Mouse (Mus musculus) embryonic facial prominence, embryonic 11.5 days (tissue): Measurements from ENCODE around the gene Ehbp1l1. TPM values are rescaled to one million over a fixed set of nuclear protein-coding genes. Genes with fewer than 3 reads are reported as not detected.
A peak's percentile ranks its signal among the peaks of the same experiment; 100 is the strongest.

Source experiments
- ATAC-seq: fragments of 200-750 bp; cut with Nextera tagmentation; replicated peaks from 2 replicates; pipeline ENCODE4 v1.8.0; 2017; ENCODE audit warnings: low read depth; ENCODE audit not compliant: insufficient number of reproducible peaks, low FRiP score, low TSS enrichment
- DNase-seq: peaks from one replicate; pipeline ENCODE4 v3.0.0-alpha.2; 2015; ENCODE audit warnings: low spot score
- H3K27ac ChIP-seq: fragments of 300-500 bp; sonication (generic); replicated peaks from 2 replicates; pipeline ENCODE4 v1.5.1; 2014; ENCODE audit warnings: mild to moderate bottlenecking, low read depth, low read length, control low read depth
- H3K27me3 ChIP-seq: fragments of 300-500 bp; sonication (generic); 2 replicates; pipeline ENCODE4 v1.6.1; 2014; ENCODE audit warnings: mild to moderate bottlenecking, low read length, moderate library complexity, mixed read lengths; ENCODE audit not compliant: control insufficient read depth, insufficient read depth
- H3K36me3 ChIP-seq: fragments of 300-500 bp; sonication (generic); replicated peaks from 2 replicates; pipeline ENCODE4 v1.6.1; 2014; ENCODE audit warnings: low read depth, mild to moderate bottlenecking, low read length, moderate library complexity, mixed read lengths; ENCODE audit not compliant: control insufficient read depth, insufficient read depth
- H3K4me1 ChIP-seq: fragments of 300-500 bp; sonication (generic); 2 replicates; pipeline ENCODE4 v1.6.1; 2014; ENCODE audit warnings: low read length, mixed read lengths; ENCODE audit not compliant: control insufficient read depth, insufficient read depth
- H3K4me2 ChIP-seq: fragments of 300-500 bp; sonication (generic); 2 replicates; pipeline ENCODE4 v1.6.1; 2014; ENCODE audit warnings: low read depth, mild to moderate bottlenecking, control low read depth, low read length, moderate library complexity
- H3K4me3 ChIP-seq: fragments of 300-500 bp; sonication (generic); 2 replicates; pipeline ENCODE4 v1.5.1; 2014; ENCODE audit warnings: low read depth, low read length, control low read depth
- H3K9ac ChIP-seq: fragments of 300-500 bp; sonication (generic); replicated peaks from 2 replicates; pipeline ENCODE4 v1.6.1; 2014; ENCODE audit warnings: mild to moderate bottlenecking, control low read depth, low read length
- H3K9me3 ChIP-seq: fragments of 300-500 bp; sonication (generic); replicated peaks from 2 replicates; pipeline ENCODE4 v1.6.1; 2016; ENCODE audit warnings: mild to moderate bottlenecking, low read length, inconsistent platforms, mixed read lengths; ENCODE audit not compliant: control insufficient read depth
- WGBS: fragments of 180-500 bp; shearing (Covaris S2); extraction: QIAGEN DNeasy Blood & Tissue Kit; methylation state at CpG from one replicate; pipeline ENCODE4 v1.1.7; 2014; 5-methylcytosine and 5-hydroxymethylcytosine counted together
- polyA plus RNA-seq: library from polyadenylated mRNA; unstranded; fragments of >200 nt; fragmentation: Nextera tagmentation; extraction: Ambion mirVana; gene quantifications from 2 replicates; pipeline ENCODE4 v1.2.1, GENCODE M21; 2014

Gene Ehbp1l1
- polyA plus RNA-seq, 1 experiment from 2014 or later: 4.5 TPM

GRCm38 (mm10) chr19:5722848-5723425 is 3.2 kb downstream of the Ehbp1l1 start:
- peaks cover 6% of the 10 kb centered on the region for H3K4me1 ChIP-seq
- DNase-seq: no peak
- H3K4me2 ChIP-seq: no peak overlapping the region
- H3K9ac ChIP-seq: no peak overlapping the region
- H3K4me3 ChIP-seq: no peak overlapping the region
- no peak overlapping the region for H3K27ac ChIP-seq
- H3K9me3 ChIP-seq: no peaks in the 10 kb centered on the region
- ATAC-seq: no peak
- WGBS: 93% methylated on average over 7 of the region's 7 CpGs
- no peaks in the 10 kb centered on the region for H3K27me3 ChIP-seq
- peaks cover 13% of the 10 kb centered on the region for H3K36me3 ChIP-seq

- WGBS: 86% methylated on average over 6 of the region's 6 CpGs
- Histone ChIP-seq H3K36me3 (peaks cover 13% of the 10 kb centered on the region), H3K27me3 (no peaks in the 10 kb centered on the region), H3K4me2 (no peak overlapping the region), H3K9me3 (no peaks in the 10 kb centered on the region), H3K9ac (no peak overlapping the region), H3K4me1 (peaks cover 3% of the 10 kb centered on the region), H3K4me3 (no peak overlapping the region), H3K27ac (no peak overlapping the region)
- ATAC-seq (no peak), DNase-seq (no peak)
Observed at GRCm38 (mm10) chr19:5721233-5721632, 4.9 kb downstream of the Ehbp1l1 start.

DNA sequence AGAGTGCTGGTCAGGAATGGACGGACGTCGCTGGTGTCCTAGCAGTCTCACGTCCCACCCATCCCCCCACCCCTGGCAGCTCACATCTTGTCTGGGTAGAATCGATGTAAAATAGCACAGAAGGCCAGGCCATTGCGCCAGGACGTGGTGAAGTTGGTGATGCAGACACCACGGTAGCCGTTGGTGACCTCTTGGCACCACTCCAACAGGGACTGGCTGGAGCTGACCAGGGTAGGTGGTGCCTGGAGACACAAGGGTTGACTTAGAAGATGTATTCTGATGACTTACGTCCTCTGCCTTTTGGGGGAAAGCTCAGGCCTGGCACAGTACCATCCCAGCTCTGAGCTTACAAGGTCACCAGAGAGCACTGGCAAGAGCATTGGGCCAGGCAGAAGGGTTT is 9.2 kb downstream of the Ehbp1l1 start:
- Histone ChIP-seq H3K4me1 (no peaks in the 10 kb centered on the region), H3K4me2 (no peak overlapping the region), H3K27me3 (no peaks in the 10 kb centered on the region), H3K27ac (no peak overlapping the region), H3K9me3 (no peaks in the 10 kb centered on the region), H3K4me3 (no peak overlapping the region), H3K36me3 (peaks cover 10% of the 10 kb centered on the region), H3K9ac (no peak overlapping the region)
- DNase-seq: no peak
- 66% methylated on average over 10 of the region's 10 CpGs for WGBS
- ATAC-seq: no peak

- H3K36me3 ChIP-seq: peaks cover 5% of the 10 kb centered on the region
- DNase-seq (peak; percentile 63), ATAC-seq (peak; percentile 49; the same call in 1 of the 2 replicates)
- H3K4me3 ChIP-seq: no peak overlapping the region
- WGBS: 22% methylated on average over 43 of the region's 43 CpGs
- H3K27ac ChIP-seq: no peak overlapping the region
- peak overlapping the region; percentile 23; the same call in 1 of the 2 replicates for H3K4me2 ChIP-seq
- no peaks in the 10 kb centered on the region for H3K4me1 ChIP-seq
- no peaks in the 10 kb centered on the region for H3K27me3 ChIP-seq
- peak overlapping the region; percentile 28; the same call in 1 of the 2 replicates for H3K9ac ChIP-seq
- no peaks in the 10 kb centered on the region for H3K9me3 ChIP-seq
Observed at GRCm38 (mm10) chr19:5715793-5716688, 10.1 kb downstream of the Ehbp1l1 start.

GRCm38 (mm10) chr19:5713730-5714129 is 12.4 kb downstream of the Ehbp1l1 start:
- no peak overlapping the region for H3K27ac ChIP-seq
- H3K9ac ChIP-seq: no peak overlapping the region
- no peak for ATAC-seq
- no peaks in the 10 kb centered on the region for H3K4me1 ChIP-seq
- H3K36me3 ChIP-seq: no peaks in the 10 kb centered on the region; the same call in none of the 2 replicates
- no peaks in the 10 kb centered on the region for H3K9me3 ChIP-seq
- 19% methylated on average over 2 of the region's 2 CpGs for WGBS
- DNase-seq: peak; percentile 53
- no peaks in the 10 kb centered on the region for H3K27me3 ChIP-seq
- H3K4me3 ChIP-seq: no peak overlapping the region
- H3K4me2 ChIP-seq: no peak overlapping the region

DNA sequence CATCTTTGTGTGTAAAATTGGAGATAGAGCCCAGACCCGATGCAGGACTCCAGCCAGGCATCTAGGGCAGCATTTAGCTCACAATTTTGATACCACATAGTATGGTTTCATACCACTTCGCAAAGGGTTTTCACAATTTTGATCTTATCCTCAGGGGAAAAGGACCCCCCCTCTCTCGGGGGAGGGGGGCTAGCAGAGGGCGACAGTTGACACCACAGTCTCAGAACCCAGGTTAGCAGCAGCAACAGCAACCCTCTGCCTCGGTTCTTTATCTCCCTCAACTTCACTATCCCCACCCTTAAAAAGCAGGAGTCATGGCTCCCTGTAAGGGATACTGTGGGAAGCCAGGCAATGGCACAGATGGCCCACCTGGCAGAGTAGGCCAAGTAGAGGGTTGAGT is 12.9 kb downstream of the Ehbp1l1 start:
- DNase-seq (no peak), ATAC-seq (no peak)
- H3K36me3 ChIP-seq: no peaks in the 10 kb centered on the region; the same call in none of the 2 replicates
- H3K27ac ChIP-seq: no peak overlapping the region
- H3K4me2 ChIP-seq: no peak overlapping the region
- H3K9me3 ChIP-seq: no peaks in the 10 kb centered on the region
- no peak overlapping the region for H3K9ac ChIP-seq
- H3K4me3 ChIP-seq: no peak overlapping the region
- 75% methylated on average over 5 of the region's 5 CpGs for WGBS
- no peaks in the 10 kb centered on the region for H3K4me1 ChIP-seq
- no peaks in the 10 kb centered on the region for H3K27me3 ChIP-seq

- Histone ChIP-seq H3K9me3 (no peaks in the 10 kb centered on the region), H3K27me3 (no peaks in the 10 kb centered on the region), H3K4me2 (no peak overlapping the region), H3K4me1 (no peaks in the 10 kb centered on the region), H3K27ac (no peak overlapping the region), H3K4me3 (no peak overlapping the region), H3K36me3 (no peaks in the 10 kb centered on the region; the same call in none of the 2 replicates), H3K9ac (no peak overlapping the region)
- no peak for DNase-seq
- WGBS: 90% methylated on average over 14 of the region's 14 CpGs
- no peak for ATAC-seq
Observed at GRCm38 (mm10) chr19:5711907-5712460, 14.1 kb downstream of the Ehbp1l1 start.

DNA sequence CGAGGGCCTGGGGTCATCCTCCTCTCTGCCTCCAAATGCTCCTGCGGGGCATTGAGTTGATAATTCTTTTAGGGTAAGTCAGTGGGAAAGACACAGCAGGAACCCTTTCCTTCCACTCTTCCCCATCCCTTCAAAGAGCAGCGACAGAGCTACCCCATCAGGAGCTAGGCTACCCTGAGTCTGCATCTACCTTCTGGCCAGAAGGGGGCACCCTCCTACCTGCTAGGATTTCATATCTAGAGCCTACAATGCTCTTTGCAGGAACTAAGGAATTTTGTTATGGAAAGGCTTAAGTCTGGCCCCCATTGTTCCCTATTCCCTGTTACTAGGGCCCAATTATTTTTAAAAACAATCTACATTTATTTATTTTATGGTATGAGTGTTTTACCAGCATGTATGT is 14.9 kb downstream of the Ehbp1l1 start:
- Histone ChIP-seq H3K9ac (no peak overlapping the region), H3K4me1 (no peaks in the 10 kb centered on the region), H3K27me3 (no peaks in the 10 kb centered on the region), H3K36me3 (no peaks in the 10 kb centered on the region; the same call in none of the 2 replicates), H3K4me2 (no peak overlapping the region), H3K4me3 (no peak overlapping the region), H3K9me3 (no peaks in the 10 kb centered on the region), H3K27ac (no peak overlapping the region)
- WGBS: 11% methylated on average over 3 of the region's 3 CpGs
- DNase-seq: peak; percentile 80
- no peak for ATAC-seq
